Mouse (Mus musculus) embryonic facial prominence, embryonic 10.5 days (tissue): Measurements from ENCODE around the gene Krba1. TPM values are rescaled to one million over a fixed set of nuclear protein-coding genes. Genes with fewer than 3 reads are reported as not detected.

Source experiments
- microRNA-seq: library from miRNA; unstranded; fragments of <30 nt; microRNA quantifications from one replicate; pipeline ENCODE4, GENCODE M21; 2017
- polyA plus RNA-seq: library from polyadenylated mRNA; unstranded; fragments of >200 nt; fragmentation: Nextera tagmentation; extraction: Ambion mirVana; gene quantifications from 2 replicates; pipeline ENCODE4 v1.2.1, GENCODE M21; 2016

Krba1 gene
- polyA plus RNA-seq, 1 experiment from 2014 or later = 25.4 TPM

Small RNAs within 50 kb of the gene (microRNA-seq; reads per million reads assigned to microRNA genes)
- gene Gm24325 = not detected

Other genes starting within 250 kb of the Krba1 start
- gene Zfp467, start 50.2 kb downstream of the Krba1 start, polyA plus RNA-seq = 12.8 and 16.8 TPM in 2 replicates
- gene Sspo, start 52.6 kb downstream of the Krba1 start, polyA plus RNA-seq = 0.71 and 1.2 TPM in 2 replicates
- 22.7 and 24.1 TPM in 2 replicates for gene Atp6v0e2, start 142.0 kb downstream of the Krba1 start, polyA plus RNA-seq
- gene Lrrc61, start 159.2 kb downstream of the Krba1 start, polyA plus RNA-seq = 17.7 and 18.9 TPM in 2 replicates
- 2.5 and 3.0 TPM in 2 replicates for gene Rarres2, start 177.2 kb downstream of the Krba1 start, polyA plus RNA-seq
- gene Gm45021, start 194.0 kb downstream of the Krba1 start, polyA plus RNA-seq = not detected in 2 replicates
- gene Repin1, start 198.3 kb downstream of the Krba1 start, polyA plus RNA-seq = 50.7 and 56.2 TPM in 2 replicates
- gene Gm44965, start 198.4 kb downstream of the Krba1 start, polyA plus RNA-seq = 0.91 TPM in 1 of 2 replicates, not detected in the other
- gene Zfp775, start 206.5 kb downstream of the Krba1 start, polyA plus RNA-seq = 10.1 and 10.8 TPM in 2 replicates
- gene AI854703, start 231.2 kb downstream of the Krba1 start, polyA plus RNA-seq = 1.1 TPM in 2 replicates